Mouse (Mus musculus): Measurements from ENCODE around the gene Gm42878.
A peak's percentile ranks its signal among the peaks of the same experiment; 100 is the strongest.

The Gm42878 gene

GRCm38 (mm10) chr5:121544910-121545792 is at the start of gene Gm42878, which contains the start of gene Adam1a:
Gene Gm42878 (minus strand): TSS chr5:121545482.
Gene Adam1a (minus strand): TSS chr5:121545482.
- no peak for DNase-seq

GRCm38 (mm10) chr5:121594714-121595313 is 49.5 kb upstream of the Gm42878 start:
- no peak for DNase-seq

GRCm38 (mm10) chr5:121593451-121594401 is 48.4 kb upstream of the Gm42878 start, which contains the start of gene Aldh2:
Gene Aldh2 (minus strand): TSS chr5:121593824.
- peak; percentile 75 for DNase-seq

GRCm38 (mm10) chr5:121592816-121593407 is 47.6 kb upstream of the Gm42878 start:
- peak; percentile 13 for DNase-seq

GRCm38 (mm10) chr5:121592064-121592815 is 47.0 kb upstream of the Gm42878 start:
- no peak for DNase-seq

GRCm38 (mm10) chr5:121591417-121592063 is 46.3 kb upstream of the Gm42878 start:
- DNase-seq: no peak

GRCm38 (mm10) chr5:121589928-121590327 is 44.6 kb upstream of the Gm42878 start:
- DNase-seq: no peak

GRCm38 (mm10) chr5:121586400-121587039 is 41.2 kb upstream of the Gm42878 start:
- DNase-seq: no peak

- no peak for DNase-seq
Observed at GRCm38 (mm10) chr5:121585699-121586098, 40.4 kb upstream of the Gm42878 start.

- no peak for DNase-seq
Observed at GRCm38 (mm10) chr5:121585005-121585404, 39.7 kb upstream of the Gm42878 start.

- DNase-seq: peak; percentile 63
Observed at GRCm38 (mm10) chr5:121583765-121584501, 38.7 kb upstream of the Gm42878 start.

GRCm38 (mm10) chr5:121581945-121582344 is 36.7 kb upstream of the Gm42878 start:
- DNase-seq: no peak

GRCm38 (mm10) chr5:121576927-121577488 is 31.7 kb upstream of the Gm42878 start:
- DNase-seq: no peak

- no peak for DNase-seq
Observed at GRCm38 (mm10) chr5:121575867-121576266, 30.6 kb upstream of the Gm42878 start.

- DNase-seq: no peak
Observed at GRCm38 (mm10) chr5:121574145-121574544, 28.9 kb upstream of the Gm42878 start.

GRCm38 (mm10) chr5:121570787-121571186 is 25.5 kb upstream of the Gm42878 start:
- no peak for DNase-seq

GRCm38 (mm10) chr5:121569881-121570420 is 24.7 kb upstream of the Gm42878 start:
- no peak for DNase-seq

- DNase-seq: no peak
Observed at GRCm38 (mm10) chr5:121566035-121566681, 20.9 kb upstream of the Gm42878 start.

- peak; percentile 87 for DNase-seq
Observed at GRCm38 (mm10) chr5:121564468-121564895, 19.2 kb upstream of the Gm42878 start.
